Mouse (Mus musculus) gastrocnemius, adult 2 months (tissue): ENCODE results near the gene Slc24a2. TPM values are rescaled to one million over a fixed set of nuclear protein-coding genes. Genes with fewer than 3 reads are reported as not detected.

Source experiments
- DNase-seq: peaks from one replicate; pipeline ENCODE4 v3.0.0; 2022
- H3K27ac ChIP-seq: fragments of 200-600 bp; 2 replicates; pipeline ENCODE4 v1.8.1; 2022; ENCODE audit warnings: mild to moderate bottlenecking
- H3K4me3 ChIP-seq: fragments of 200-600 bp; 2 replicates; pipeline ENCODE4 v1.8.1; 2022; ENCODE audit warnings: mild to moderate bottlenecking, moderate library complexity
- CTCF ChIP-seq: fragments of 200-600 bp; IDR thresholded peaks from 2 replicates; pipeline ENCODE4 v1.8.1; 2022; ENCODE audit warnings: antibody characterized with exemption, mild to moderate bottlenecking, moderate library complexity
- intact Hi-C: fragments of 180-260 bp; cut with DNase I; formaldehyde crosslinking; loops from one replicate; pipeline ENCODE4 v1.15.1; 2025
- total RNA-seq, 2 experiments: library from RNA; stranded (reverse); gene quantifications; 2 replicates each; pipeline ENCODE4 v1.2.3; 2021

The Slc24a2 gene
- total RNA-seq, 2 experiments from 2014 or later, result 0.42 to 0.59 TPM

DNA sequence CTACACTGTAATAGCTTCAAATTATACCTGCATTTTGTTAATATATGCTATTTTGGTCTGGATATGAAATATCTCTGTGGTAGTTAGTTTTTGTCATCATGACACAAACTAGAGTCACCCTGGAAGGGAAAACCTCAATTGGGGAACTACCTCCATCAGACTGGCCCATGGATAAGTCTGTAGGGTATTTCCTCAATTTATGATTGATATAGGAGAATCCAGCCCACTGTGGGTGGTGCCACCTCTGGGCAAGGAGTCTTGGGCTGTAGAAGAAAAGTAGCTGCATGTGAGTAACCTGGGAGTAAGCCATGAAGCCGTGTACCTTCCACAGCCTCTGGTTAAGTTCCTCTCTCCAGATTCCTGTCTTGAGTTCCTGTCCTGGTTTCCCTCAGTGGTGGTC is 281.5 kb downstream of the Slc24a2 start:
- intact Hi-C loops, result no loop called here
- Histone ChIP-seq H3K27ac (no peak overlapping the region), H3K4me3 (no peak overlapping the region)
- no peak for DNase-seq
- no peak for TF ChIP-seq CTCF

- intact Hi-C loops, result no loop called here
- Histone ChIP-seq H3K27ac (no peak overlapping the region), H3K4me3 (no peak overlapping the region)
- TF ChIP-seq CTCF, result no peak
- DNase-seq, result no peak
Observed at GRCm38 (mm10) chr4:86943296-86943695, 287.0 kb downstream of the Slc24a2 start.

- no peak for TF ChIP-seq CTCF
- no peak for DNase-seq
- no peak overlapping the region for H3K4me3 ChIP-seq
- H3K27ac ChIP-seq, result no peak overlapping the region
- intact Hi-C loops, result no loop called here
Observed at GRCm38 (mm10) chr4:86942656-86943055, 287.6 kb downstream of the Slc24a2 start.

GRCm38 (mm10) chr4:86936706-86937105 is 293.6 kb downstream of the Slc24a2 start:
- no peak for DNase-seq
- intact Hi-C loops, result no loop called here
- H3K27ac ChIP-seq, result no peak overlapping the region
- no peak for TF ChIP-seq CTCF
- H3K4me3 ChIP-seq, result no peak overlapping the region

GRCm38 (mm10) chr4:86936217-86936616 is 294.1 kb downstream of the Slc24a2 start:
- Histone ChIP-seq H3K27ac (no peak overlapping the region), H3K4me3 (no peak overlapping the region)
- TF ChIP-seq CTCF, result no peak
- DNase-seq, result no peak
- intact Hi-C loops, result no loop called here
